16 mouse cellular contexts compared by ENCODE assay signal in the genomic region with DNA sequence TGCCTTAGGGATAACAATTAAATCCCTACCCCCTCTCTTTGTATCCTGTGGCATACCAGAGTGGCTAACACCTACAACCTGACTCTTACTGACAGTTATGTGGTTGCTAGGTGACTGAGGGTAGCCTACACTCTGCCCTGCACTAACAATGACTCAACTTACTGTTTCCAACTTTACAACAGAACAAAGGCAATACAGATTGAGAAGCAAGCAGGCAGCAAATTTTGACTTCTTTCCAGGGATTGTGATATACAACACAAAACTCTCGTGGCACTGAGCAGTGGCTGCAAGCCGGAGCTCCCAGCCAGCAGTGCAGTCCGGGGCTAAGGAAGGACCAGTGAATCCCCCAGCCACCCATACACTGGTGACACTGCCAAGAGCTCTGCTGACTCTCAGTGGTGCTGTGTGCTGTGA. TPM values are rescaled to one million over a fixed set of nuclear protein-coding genes. Genes with fewer than 3 reads are reported as not detected.
A peak's percentile ranks its signal among the peaks of the same experiment; 100 is the strongest.
DNase-seq lines count a peak whose midpoint lies in the region; ATAC-seq lines count a peak whose summit lies in the region.
"Had no signal": no experiment of that assay in that cellular context is flagged by ENCODE, and none has a peak within 500 bp of the region (broad histone marks: within the 10 kb centered on the region; RNA-seq: fewer than 3 reads in every experiment).

No protein-coding gene starts in this region.

- H3K4me1 ChIP-seq in heart, embryonic 11.5 days (ENCODE audit: control insufficient read depth, insufficient read depth, low read length): peaks cover 24% of the 10 kb centered on the region
- peaks cover 32% of the 10 kb centered on the region for H3K4me1 ChIP-seq in heart, embryonic 10.5 days
- H3K4me1 ChIP-seq in megakaryocyte, embryonic 14.5 days: peaks cover 79% of the 10 kb centered on the region
- peaks cover 19% of the 10 kb centered on the region for H3K4me1 ChIP-seq in midbrain, embryonic 15.5 days
- H3K4me1 ChIP-seq: embryonic facial prominence, embryonic 12.5 days had no signal

- no peaks in the 10 kb centered on the region for H3K9me3 ChIP-seq in heart, embryonic 11.5 days (replicated peaks; ENCODE audit: control insufficient read depth, low read length)
- H3K9me3 ChIP-seq in heart, embryonic 10.5 days: no peaks in the 10 kb centered on the region
- no peaks in the 10 kb centered on the region for H3K9me3 ChIP-seq in megakaryocyte, embryonic 14.5 days
- no peaks in the 10 kb centered on the region for H3K9me3 ChIP-seq in midbrain, embryonic 15.5 days
- H3K9me3 ChIP-seq: embryonic facial prominence, embryonic 12.5 days; heart, embryonic 13.5 days; liver, embryonic 15.5 days; neural tube, embryonic 12.5 days had no signal

- H3K36me3 ChIP-seq in heart, embryonic 11.5 days (ENCODE audit: control insufficient read depth, insufficient read depth, low read length): 0 out of 2 replicates have a peak, but pooled peaks cover 4% of the 10 kb centered on the region
- peaks cover 26% of the 10 kb centered on the region; the same call in 1 of the 2 replicates for H3K36me3 ChIP-seq in heart, embryonic 10.5 days
- H3K36me3 ChIP-seq in megakaryocyte, embryonic 14.5 days (replicated peaks; ENCODE audit: low read length): peaks cover 47% of the 10 kb centered on the region
- peaks cover 5% of the 10 kb centered on the region; the same call in 1 of the 2 replicates for H3K36me3 ChIP-seq in midbrain, embryonic 15.5 days (replicated peaks)

- no peak overlapping the region for H3K27ac ChIP-seq in heart, embryonic 11.5 days (ENCODE audit: low read depth, low read length)
- H3K27ac ChIP-seq in heart, embryonic 10.5 days: no peak overlapping the region
- H3K27ac ChIP-seq in midbrain, embryonic 15.5 days: no peak overlapping the region
- H3K27ac ChIP-seq: embryonic facial prominence, embryonic 12.5 days; heart, embryonic 13.5 days; liver, embryonic 15.5 days; neural tube, embryonic 12.5 days had no signal

- no peak for DNase-seq in heart, embryonic 10.5 days (ENCODE audit: low spot score)
- DNase-seq in adipocyte (ENCODE audit: low spot score): peak; percentile 19
- no peak for DNase-seq in gastrocnemius, adult 8-10 months (ENCODE audit: low spot score in 2 of 2)
- no peak for DNase-seq in spleen, postnatal 36 days (ENCODE audit: low spot score in 2 of 2)
- DNase-seq: cerebellum, adult 9-11 months; kidney, postnatal 4 days had no signal

- no peak overlapping the region for H3K9ac ChIP-seq in heart, embryonic 11.5 days (ENCODE audit: low read depth, low read length)
- H3K9ac ChIP-seq in midbrain, embryonic 15.5 days: no peak overlapping the region
- H3K9ac ChIP-seq: embryonic facial prominence, embryonic 12.5 days; heart, embryonic 13.5 days; liver, embryonic 15.5 days; neural tube, embryonic 12.5 days had no signal

- no peak overlapping the region for H3K4me3 ChIP-seq in heart, embryonic 11.5 days (ENCODE audit: low read depth, low read length)
- H3K4me3 ChIP-seq in heart, embryonic 10.5 days: no peak overlapping the region
- peak overlapping the region; percentile 23 for H3K4me3 ChIP-seq in megakaryocyte, embryonic 14.5 days (replicated peaks)
- no peak overlapping the region for H3K4me3 ChIP-seq in midbrain, embryonic 15.5 days
- H3K4me3 ChIP-seq: embryonic facial prominence, embryonic 12.5 days; heart, embryonic 13.5 days; liver, embryonic 15.5 days; neural tube, embryonic 12.5 days had no signal

- WGBS in heart, embryonic 11.5 days (ENCODE audit: insufficient replicate concordance): 57% methylated on average over 3 of the region's 3 CpGs
- 75% methylated on average over 3 of the region's 3 CpGs for WGBS in heart, embryonic 10.5 days
- WGBS in midbrain, embryonic 15.5 days: 57% methylated on average over 3 of the region's 3 CpGs

- H3K27me3 ChIP-seq in heart, embryonic 11.5 days (ENCODE audit: control insufficient read depth, insufficient read depth, low read length): no peaks in the 10 kb centered on the region
- no peaks in the 10 kb centered on the region for H3K27me3 ChIP-seq in heart, embryonic 10.5 days (ENCODE audit: insufficient read depth, poor library complexity, severe bottlenecking)
- no peaks in the 10 kb centered on the region for H3K27me3 ChIP-seq in megakaryocyte, embryonic 14.5 days (replicated peaks)
- no peaks in the 10 kb centered on the region for H3K27me3 ChIP-seq in midbrain, embryonic 15.5 days (replicated peaks)
- H3K27me3 ChIP-seq: embryonic facial prominence, embryonic 12.5 days; heart, embryonic 13.5 days; liver, embryonic 15.5 days; neural tube, embryonic 12.5 days had no signal

- H3K4me2 ChIP-seq in heart, embryonic 11.5 days: no peak overlapping the region
- H3K4me2 ChIP-seq in midbrain, embryonic 15.5 days: no peak overlapping the region
- H3K4me2 ChIP-seq: embryonic facial prominence, embryonic 12.5 days; heart, embryonic 13.5 days; liver, embryonic 15.5 days; neural tube, embryonic 12.5 days had no signal

- ATAC-seq in heart, embryonic 11.5 days (replicated peaks; ENCODE audit: insufficient number of reproducible peaks, low FRiP score, low TSS enrichment): 0 out of 2 replicates have a peak, but pooled peaks have one; percentile 49
- ATAC-seq in megakaryocyte, adult 5-6 weeks (ENCODE audit: poor library complexity, severe bottlenecking): no peak
- peak; percentile 51; the same call in 1 of the 2 replicates for ATAC-seq in midbrain, embryonic 15.5 days (replicated peaks)

RNA-seq across cellular contexts. Expression of a gene that starts 10.4 kb away (rescaled TPM):
- 64.2 and 66.8 TPM in 2 replicates for polyA plus RNA-seq in heart, embryonic 11.5 days (2014; fragmentation: Nextera tagmentation; extraction: Ambion mirVana)
- polyA plus RNA-seq in heart, embryonic 10.5 days (2016; fragmentation: Nextera tagmentation; extraction: Ambion mirVana): 72.3 and 73.9 TPM in 2 replicates
- 7.1 TPM in 1 of 2 replicates, not detected in the other for polyA plus RNA-seq in megakaryocyte, embryonic 14.5 days (2012; ENCODE audit: insufficient read depth, low replicate concordance)
- total RNA-seq in megakaryocyte, adult 5-6 weeks (2015): 82.7 and 88.5 TPM in 2 replicates
- 91.5 and 95.8 TPM in 2 replicates for total RNA-seq in megakaryocyte, adult 5-6 weeks (2017)
- polyA plus RNA-seq in midbrain, embryonic 15.5 days (2015; fragmentation: Nextera tagmentation; extraction: Ambion mirVana): 62.9 and 64.0 TPM in 2 replicates
- 10 to 100 TPM in 1 of 4 experiments, 1 to 10 TPM in 3; 7.2 to 11.9 (median 9.3) TPM for total RNA-seq in gastrocnemius, adult 8-10 months (2022)

RNA-seq across cellular contexts. Expression of a gene that starts 29.0 kb away (rescaled TPM):
- not detected in 2 replicates for polyA plus RNA-seq in heart, embryonic 11.5 days (2014; fragmentation: Nextera tagmentation; extraction: Ambion mirVana)
- 0.59 TPM in 1 of 2 replicates, not detected in the other for polyA plus RNA-seq in heart, embryonic 10.5 days (2016; fragmentation: Nextera tagmentation; extraction: Ambion mirVana)
- not detected in 2 replicates for polyA plus RNA-seq in megakaryocyte, embryonic 14.5 days (2012; ENCODE audit: insufficient read depth, low replicate concordance)
- total RNA-seq in megakaryocyte, adult 5-6 weeks (2015): not detected in 2 replicates
- total RNA-seq in megakaryocyte, adult 5-6 weeks (2017): not detected in 2 replicates
- polyA plus RNA-seq in midbrain, embryonic 15.5 days (2015; fragmentation: Nextera tagmentation; extraction: Ambion mirVana): not detected in 2 replicates
- total RNA-seq in gastrocnemius, adult 8-10 months (2022): 1 to 10 TPM in 1 of 4 experiments, under 1 TPM in 1, not detected in 2; 0.88 to 1.6 TPM
- polyA plus RNA-seq: embryonic facial prominence, embryonic 12.5 days; heart, embryonic 13.5 days; intestine, embryonic 14.5 days; liver, embryonic 15.5 days; neural tube, embryonic 12.5 days; urinary bladder, adult 2 months had no signal

RNA-seq across cellular contexts. Expression of a gene that starts 37.7 kb away (rescaled TPM):
- 19.9 and 20.7 TPM in 2 replicates for polyA plus RNA-seq in heart, embryonic 11.5 days (2014; fragmentation: Nextera tagmentation; extraction: Ambion mirVana)
- 18.6 and 24.8 TPM in 2 replicates for polyA plus RNA-seq in heart, embryonic 10.5 days (2016; fragmentation: Nextera tagmentation; extraction: Ambion mirVana)
- 0.64 and 6.4 TPM in 2 replicates for polyA plus RNA-seq in megakaryocyte, embryonic 14.5 days (2012; ENCODE audit: insufficient read depth, low replicate concordance)
- total RNA-seq in megakaryocyte, adult 5-6 weeks (2015): 17.7 and 19.4 TPM in 2 replicates
- total RNA-seq in megakaryocyte, adult 5-6 weeks (2017): 22.1 and 27.0 TPM in 2 replicates
- polyA plus RNA-seq in midbrain, embryonic 15.5 days (2015; fragmentation: Nextera tagmentation; extraction: Ambion mirVana): 23.9 and 31.3 TPM in 2 replicates
- 1 to 10 TPM; 2.6 to 5.3 (median 3.9) TPM for total RNA-seq in gastrocnemius, adult 8-10 months (2022)

RNA-seq across cellular contexts. Expression of a gene that starts 57.3 kb away (rescaled TPM):
- 18.1 and 23.9 TPM in 2 replicates for polyA plus RNA-seq in heart, embryonic 11.5 days (2014; fragmentation: Nextera tagmentation; extraction: Ambion mirVana)
- 21.7 and 21.9 TPM in 2 replicates for polyA plus RNA-seq in heart, embryonic 10.5 days (2016; fragmentation: Nextera tagmentation; extraction: Ambion mirVana)
- polyA plus RNA-seq in megakaryocyte, embryonic 14.5 days (2012; ENCODE audit: insufficient read depth, low replicate concordance): 1.4 and 2.0 TPM in 2 replicates
- total RNA-seq in megakaryocyte, adult 5-6 weeks (2015): 33.6 and 36.1 TPM in 2 replicates
- total RNA-seq in megakaryocyte, adult 5-6 weeks (2017): 44.9 and 46.2 TPM in 2 replicates
- polyA plus RNA-seq in midbrain, embryonic 15.5 days (2015; fragmentation: Nextera tagmentation; extraction: Ambion mirVana): 12.5 and 13.9 TPM in 2 replicates
- total RNA-seq in gastrocnemius, adult 8-10 months (2022): 1 to 10 TPM; 1.4 to 2.9 (median 2.0) TPM
